Mouse (Mus musculus): ENCODE measurements around the gene Polr3k.

- TF ChIP-seq CTCF (IDR thresholded peaks at IDR 0.05; ENCODE audit: control insufficient read depth, insufficient read depth, insufficient replicate concordance, low read depth, low read length): no peak
- TF ChIP-seq POLR2A (IDR thresholded peaks at IDR 0.05; ENCODE audit: control insufficient read depth, low read depth, low read length): no peak
Measured at GRCm38 (mm10) chr2:181871039-181871438, 6.9 kb downstream of the Polr3k start.

Data from testis, adult 2 months (tissue).